Mouse (Mus musculus): ENCODE results near the gene Psmd14. TPM values are rescaled to one million over a fixed set of nuclear protein-coding genes. Genes with fewer than 3 reads are reported as not detected.

Gene Psmd14
- 10 to 100 TPM; 11.2 to 56.1 TPM for polyA plus RNA-seq (2012; fragmentation: generic; extraction: Trizol)

GRCm38 (mm10) chr2:61711108-61712040, at the start of gene Psmd14:
Psmd14 (plus strand) TSS chr2:61711694.

GRCm38 (mm10) chr2:61802656-61803251, 91.3 kb downstream of the Psmd14 start, which contains the start of gene Tbr1:
Tbr1 (plus strand) TSS chr2:61802930.

Other genes with a start within 250 kb of the Psmd14 start
- gene Tank, start 133.1 kb upstream of the Psmd14 start, polyA plus RNA-seq (2012; fragmentation: generic; extraction: Trizol): 1 to 10 TPM in 1 of 2 experiments, under 1 TPM in 1; 0.39 to 2.5 TPM
- under 1 TPM in 1 of 2 experiments, not detected in 1; 0.02 TPM for gene Tbr1, start 91.2 kb downstream of the Psmd14 start, polyA plus RNA-seq (2012; fragmentation: generic; extraction: Trizol)